Mouse (Mus musculus): ENCODE data around the gene Fam53a. TPM values are rescaled to one million over a fixed set of nuclear protein-coding genes. Genes with fewer than 3 reads are reported as not detected.

Fam53a gene
- polyA plus RNA-seq (2015; fragmentation: Nextera tagmentation; extraction: Ambion mirVana): 45.3 and 51.4 TPM in 2 replicates

GRCm38 (mm10) chr5:33629301-33629987, at the start of gene Fam53a, which contains the start of gene Gm9903:
Fam53a (minus strand) TSS chr5:33629635.
Gm9903 (plus strand) TSS chr5:33629925.
- Histone ChIP-seq H3K9ac (peak within 1 kb of the TSS; percentile 91), H3K4me1 (replicated peaks) (peaks cover 17% of the 10 kb centered on the region), H3K4me2 (peak within 1 kb of the TSS; percentile 91), H3K27ac (peak within 1 kb of the TSS; percentile 96), H3K27me3 (no peaks in the 10 kb centered on the region), H3K9me3 (replicated peaks) (no peaks in the 10 kb centered on the region), H3K4me3 (peak within 1 kb of the TSS; percentile 96), H3K36me3 (no peaks in the 10 kb centered on the region)
- WGBS: under 1% methylated on average over 85 of the region's 99 CpGs
- ATAC-seq (replicated peaks; ENCODE audit: insufficient number of reproducible peaks, insufficient read depth, low FRiP score, low read depth): peak; percentile 97

- Histone ChIP-seq H3K36me3 (no peaks in the 10 kb centered on the region), H3K4me2 (no peak overlapping the region), H3K27ac (no peak overlapping the region), H3K9me3 (replicated peaks) (no peaks in the 10 kb centered on the region), H3K27me3 (no peaks in the 10 kb centered on the region), H3K4me1 (replicated peaks) (peaks cover 13% of the 10 kb centered on the region), H3K9ac (no peak overlapping the region), H3K4me3 (no peak overlapping the region)
- no peak for ATAC-seq (replicated peaks; ENCODE audit: insufficient number of reproducible peaks, insufficient read depth, low FRiP score, low read depth)
- WGBS: 80% methylated on average over 5 of the region's 5 CpGs
These were observed 48.8 kb upstream of the Fam53a start for GRCm38 (mm10) chr5:33678244-33678643.

GRCm38 (mm10) chr5:33675964-33676363, 46.5 kb upstream of the Fam53a start:
- no peaks in the 10 kb centered on the region for H3K27me3 ChIP-seq
- ATAC-seq (replicated peaks; ENCODE audit: insufficient number of reproducible peaks, insufficient read depth, low FRiP score, low read depth): no peak
- H3K27ac ChIP-seq: no peak overlapping the region
- H3K9me3 ChIP-seq (replicated peaks): no peaks in the 10 kb centered on the region
- peaks cover 8% of the 10 kb centered on the region for H3K4me1 ChIP-seq (replicated peaks)
- no peak overlapping the region for H3K4me2 ChIP-seq
- H3K4me3 ChIP-seq: no peak overlapping the region
- no peak overlapping the region for H3K9ac ChIP-seq
- H3K36me3 ChIP-seq: peaks cover 12% of the 10 kb centered on the region
- 0% methylated on average over 1 of the region's 1 CpGs for WGBS

- H3K9ac ChIP-seq: peak overlapping the region; percentile 3; the same call in 1 of the 2 replicates
- H3K4me2 ChIP-seq: no peak overlapping the region
- H3K27ac ChIP-seq: no peak overlapping the region
- H3K36me3 ChIP-seq: peaks cover 25% of the 10 kb centered on the region
- H3K4me1 ChIP-seq (replicated peaks): peaks cover 8% of the 10 kb centered on the region
- no peak overlapping the region for H3K4me3 ChIP-seq
- WGBS: 44% methylated on average over 3 of the region's 3 CpGs
- ATAC-seq (replicated peaks; ENCODE audit: insufficient number of reproducible peaks, insufficient read depth, low FRiP score, low read depth): 0 out of 2 replicates have a peak, but pooled peaks have one; percentile 2
- no peaks in the 10 kb centered on the region for H3K9me3 ChIP-seq (replicated peaks)
- no peaks in the 10 kb centered on the region for H3K27me3 ChIP-seq
These were observed 45.0 kb upstream of the Fam53a start for GRCm38 (mm10) chr5:33674439-33674838.

- H3K4me1 ChIP-seq (replicated peaks): peaks cover 8% of the 10 kb centered on the region
- ATAC-seq (replicated peaks; ENCODE audit: insufficient number of reproducible peaks, insufficient read depth, low FRiP score, low read depth): no peak
- H3K27ac ChIP-seq: no peak overlapping the region
- H3K4me2 ChIP-seq: no peak overlapping the region
- H3K9ac ChIP-seq: no peak overlapping the region
- H3K4me3 ChIP-seq: no peak overlapping the region
- peaks cover 53% of the 10 kb centered on the region for H3K36me3 ChIP-seq
- H3K9me3 ChIP-seq (replicated peaks): no peaks in the 10 kb centered on the region
- no peaks in the 10 kb centered on the region for H3K27me3 ChIP-seq
- 59% methylated on average over 5 of the region's 5 CpGs for WGBS
These were observed 42.2 kb upstream of the Fam53a start for GRCm38 (mm10) chr5:33671659-33672058.

- Histone ChIP-seq H3K9ac (no peak overlapping the region), H3K27ac (no peak overlapping the region), H3K27me3 (no peaks in the 10 kb centered on the region), H3K9me3 (replicated peaks) (no peaks in the 10 kb centered on the region), H3K4me1 (replicated peaks) (no peaks in the 10 kb centered on the region), H3K4me2 (no peak overlapping the region), H3K4me3 (no peak overlapping the region), H3K36me3 (peaks cover 72% of the 10 kb centered on the region)
- no peak for ATAC-seq (replicated peaks; ENCODE audit: insufficient number of reproducible peaks, insufficient read depth, low FRiP score, low read depth)
These were observed 38.8 kb upstream of the Fam53a start for GRCm38 (mm10) chr5:33668223-33668622.

- peaks cover 48% of the 10 kb centered on the region for H3K36me3 ChIP-seq
- no peak for ATAC-seq (replicated peaks; ENCODE audit: insufficient number of reproducible peaks, insufficient read depth, low FRiP score, low read depth)
- under 1% methylated on average over 26 of the region's 26 CpGs for WGBS
These were observed 29.2 kb upstream of the Fam53a start for GRCm38 (mm10) chr5:33658664-33659050.

GRCm38 (mm10) chr5:33657787-33658663, 28.6 kb upstream of the Fam53a start, which contains the start of the genes Tacc3 and Tmem129:
Tacc3 (plus strand) TSS chr5:33658128.
Tmem129 (minus strand) TSS chr5:33658416.
- H3K36me3 ChIP-seq: peaks cover 48% of the 10 kb centered on the region
- WGBS: under 1% methylated on average over 60 of the region's 60 CpGs

More at GRCm38 (mm10) chr5:33658664-33659050, 29.2 kb upstream of the Fam53a start:
- Histone ChIP-seq H3K9ac (peak overlapping the region; percentile 68), H3K4me3 (peak overlapping the region; percentile 85), H3K27ac (peak overlapping the region; percentile 59), H3K9me3 (replicated peaks) (no peaks in the 10 kb centered on the region), H3K4me2 (peak overlapping the region; percentile 82), H3K27me3 (no peaks in the 10 kb centered on the region), H3K4me1 (replicated peaks) (peaks cover 28% of the 10 kb centered on the region)

GRCm38 (mm10) chr5:33657251-33657786, 27.9 kb upstream of the Fam53a start:
- H3K4me2 ChIP-seq: peak overlapping the region; percentile 82
- no peaks in the 10 kb centered on the region for H3K9me3 ChIP-seq (replicated peaks)
- peak; percentile 5 for ATAC-seq (replicated peaks; ENCODE audit: insufficient number of reproducible peaks, insufficient read depth, low FRiP score, low read depth)
- no peaks in the 10 kb centered on the region for H3K27me3 ChIP-seq
- H3K27ac ChIP-seq: peak overlapping the region; percentile 97
- H3K4me3 ChIP-seq: peak overlapping the region; percentile 85
- under 1% methylated on average over 32 of the region's 32 CpGs for WGBS
- H3K9ac ChIP-seq: peak overlapping the region; percentile 75
- H3K4me1 ChIP-seq (replicated peaks): peaks cover 38% of the 10 kb centered on the region
- peaks cover 43% of the 10 kb centered on the region for H3K36me3 ChIP-seq

More at GRCm38 (mm10) chr5:33657787-33658663, 28.6 kb upstream of the Fam53a start, which contains the start of the genes Tacc3 and Tmem129:
- Histone ChIP-seq H3K4me3 (peak within 1 kb of the TSS; percentile 85), H3K4me2 (peak within 1 kb of the TSS; percentile 82), H3K4me1 (replicated peaks) (peaks cover 34% of the 10 kb centered on the region), H3K27ac (peak within 1 kb of the TSS; percentile 97), H3K27me3 (no peaks in the 10 kb centered on the region), H3K9ac (peak within 1 kb of the TSS; percentile 75), H3K9me3 (replicated peaks) (no peaks in the 10 kb centered on the region)
- peak; percentile 96 for ATAC-seq (replicated peaks; ENCODE audit: insufficient number of reproducible peaks, insufficient read depth, low FRiP score, low read depth)

- WGBS: 21% methylated on average over 1 of the region's 1 CpGs
- Histone ChIP-seq H3K4me1 (replicated peaks) (peaks cover 38% of the 10 kb centered on the region), H3K4me3 (peak overlapping the region; percentile 85), H3K27me3 (no peaks in the 10 kb centered on the region), H3K9me3 (replicated peaks) (no peaks in the 10 kb centered on the region), H3K27ac (peak overlapping the region; percentile 97), H3K36me3 (peaks cover 38% of the 10 kb centered on the region), H3K4me2 (peak overlapping the region; percentile 82), H3K9ac (peak overlapping the region; percentile 75)
- ATAC-seq (replicated peaks; ENCODE audit: insufficient number of reproducible peaks, insufficient read depth, low FRiP score, low read depth): no peak
These were observed 27.3 kb upstream of the Fam53a start for GRCm38 (mm10) chr5:33656739-33657138.

Data from heart, embryonic 15.5 days (tissue).